Mouse (Mus musculus) thymus, postnatal 25 days (tissue): ENCODE measurements around the gene Ssx9.
A peak's percentile ranks its signal among the peaks of the same experiment; 100 is the strongest.
"Not testable (repeated sequence)": the region's sequence is repeated elsewhere in the genome, so short reads cannot be mapped to it uniquely, and the experiment has no call there.

Source experiments
- DNase-seq: peaks from one replicate; pipeline ENCODE4 v3.0.0; 2022

Ssx9 gene

DNA sequence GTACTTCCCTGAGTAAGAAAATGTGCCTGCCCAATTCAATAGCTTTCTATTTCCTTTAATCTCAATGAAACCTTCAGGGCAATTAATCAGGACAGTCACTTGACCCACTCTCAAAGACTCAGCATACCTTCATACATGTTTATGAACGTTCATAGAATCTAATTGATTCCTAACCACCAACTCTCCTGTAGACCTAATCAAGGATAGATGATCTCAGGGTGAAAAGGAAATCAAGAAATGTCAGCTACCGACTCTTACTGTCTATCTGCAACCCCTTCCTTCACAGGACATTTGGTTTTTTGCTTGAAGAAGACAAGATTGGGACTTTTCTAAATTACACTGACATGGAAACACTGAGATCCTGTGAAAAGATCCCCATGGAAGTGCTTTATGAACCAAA is at the start of gene Ssx9:
Gene Ssx9 (plus strand): TSS at position 301 of the 400 bp plus-strand sequence.
- DNase-seq, result not testable (repeated sequence)

DNA sequence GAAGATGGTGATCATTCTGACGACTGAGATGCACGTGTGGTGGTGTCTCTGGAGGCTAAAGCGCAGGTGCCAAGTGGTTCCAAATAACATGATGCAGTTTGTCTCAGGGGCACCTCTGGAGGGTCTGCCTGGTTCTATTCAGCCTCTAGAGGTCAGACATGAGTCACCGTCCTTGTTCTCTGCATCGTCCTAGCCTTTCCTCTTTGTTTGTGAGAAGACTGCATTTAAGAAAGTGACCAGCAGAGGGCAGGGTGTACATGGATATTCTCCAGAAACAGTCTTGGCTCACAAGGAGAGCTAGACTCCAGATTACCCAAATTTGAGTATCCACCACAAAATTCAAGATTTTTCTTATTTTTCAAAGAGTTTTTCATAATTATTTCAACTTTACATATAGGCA is 15.3 kb upstream of the Ssx9 start:
- peak; percentile 0 for DNase-seq

DNA sequence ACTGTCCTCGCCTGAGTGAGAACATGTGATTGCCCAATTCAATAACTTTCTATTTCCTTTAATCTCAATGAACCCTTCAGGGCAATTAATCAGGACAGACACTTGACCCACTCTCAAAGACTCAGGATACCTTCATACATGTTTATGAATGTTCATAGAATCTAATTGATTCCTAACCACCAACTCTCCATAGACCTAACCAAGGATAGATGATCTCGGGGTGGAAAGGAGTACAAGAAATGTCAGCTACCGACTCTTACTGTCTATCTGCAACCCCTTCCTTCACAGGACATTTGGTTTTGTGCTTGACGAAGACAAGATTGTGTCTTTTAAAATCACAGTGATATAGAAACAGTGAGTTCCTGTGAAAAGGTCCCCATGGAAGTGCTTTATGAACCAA is 55.2 kb downstream of the Ssx9 start, which contains the start of gene Ssxb5:
Gene Ssxb5 (plus strand): TSS at position 301 of the 400 bp plus-strand sequence.
- DNase-seq, result not testable (repeated sequence)
